Mouse (Mus musculus) embryo, embryonic 10 days (tissue): Measurements from ENCODE around the gene Tpp2.
"Not testable (repeated sequence)": the region's sequence is repeated elsewhere in the genome, so short reads cannot be mapped to it uniquely, and the experiment has no call there.

Experiments used
- DNase-seq: peaks from one replicate; pipeline ENCODE4 v3.0.0-alpha.2; 2015; ENCODE audit warnings: low spot score

The Tpp2 gene

GRCm38 (mm10) chr1:44019934-44020333 lies 86.5 kb downstream of the Tpp2 start, which contains the start of gene Mettl21c:
TSS of gene Mettl21c (minus strand) at chr1:44020034.
- DNase-seq, result no peak

- DNase-seq, result no peak
Observed at GRCm38 (mm10) chr1:44022656-44023055, 89.2 kb downstream of the Tpp2 start.

GRCm38 (mm10) chr1:44027651-44028050 lies 94.2 kb downstream of the Tpp2 start:
- DNase-seq, result no peak

- DNase-seq, result no peak
Observed at GRCm38 (mm10) chr1:44032213-44032612, 98.8 kb downstream of the Tpp2 start.

- DNase-seq, result no peak
Observed at GRCm38 (mm10) chr1:44032948-44033347, 99.5 kb downstream of the Tpp2 start.

DNA sequence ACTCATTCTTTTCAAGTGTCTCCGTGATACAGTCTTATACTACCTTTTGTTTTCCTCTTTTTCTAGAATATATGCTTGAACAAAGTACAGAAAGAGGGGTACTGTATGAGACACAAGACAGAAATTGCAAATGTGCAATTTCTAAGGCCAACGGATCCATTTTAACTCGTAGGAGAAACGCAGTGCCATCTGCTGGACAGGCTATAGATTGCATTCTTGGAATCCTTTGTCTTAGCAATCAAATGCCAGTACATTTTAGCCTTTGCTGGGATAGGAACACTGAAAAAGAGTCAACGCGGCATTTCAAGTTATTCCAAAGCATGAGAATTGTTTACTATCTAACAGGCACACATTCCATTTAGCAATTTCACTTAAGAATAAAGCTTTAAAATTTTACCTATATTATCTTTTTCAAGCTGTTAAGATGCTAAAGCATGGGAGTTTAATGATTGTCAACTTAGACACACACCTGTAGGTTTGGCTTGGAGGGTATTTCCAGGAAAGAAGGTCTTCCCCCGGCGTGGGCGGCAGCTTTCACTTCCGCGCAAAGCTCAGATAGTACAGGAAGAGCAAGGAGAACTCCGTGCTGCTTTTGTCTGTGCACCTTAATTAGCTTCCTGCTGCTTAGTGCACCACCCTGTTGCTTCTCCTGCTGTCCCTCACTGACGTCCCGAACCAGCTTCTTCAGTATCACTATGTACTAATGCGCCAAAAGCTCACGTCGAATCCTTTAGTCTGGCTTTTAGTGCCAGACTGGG lies 108.5 kb downstream of the Tpp2 start:
- DNase-seq, result peak; percentile 87

DNA sequence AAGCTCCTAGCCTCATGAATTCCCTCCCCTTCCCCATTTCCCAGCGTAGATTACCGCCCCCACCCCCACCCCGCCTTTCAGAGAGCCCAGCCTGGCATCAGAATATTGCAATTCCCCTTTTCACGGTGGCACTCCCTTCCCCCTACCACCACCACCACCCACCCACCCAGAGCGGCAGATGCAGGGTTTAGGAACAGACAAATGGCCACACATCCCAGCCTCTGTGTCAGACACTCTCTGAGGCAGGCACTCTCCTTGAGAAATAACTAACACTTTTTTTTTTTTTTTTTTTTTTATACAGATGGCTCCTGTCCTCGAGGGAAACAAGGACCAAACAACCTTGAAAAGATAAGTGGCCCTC lies 109.1 kb downstream of the Tpp2 start:
- no peak for DNase-seq

DNA sequence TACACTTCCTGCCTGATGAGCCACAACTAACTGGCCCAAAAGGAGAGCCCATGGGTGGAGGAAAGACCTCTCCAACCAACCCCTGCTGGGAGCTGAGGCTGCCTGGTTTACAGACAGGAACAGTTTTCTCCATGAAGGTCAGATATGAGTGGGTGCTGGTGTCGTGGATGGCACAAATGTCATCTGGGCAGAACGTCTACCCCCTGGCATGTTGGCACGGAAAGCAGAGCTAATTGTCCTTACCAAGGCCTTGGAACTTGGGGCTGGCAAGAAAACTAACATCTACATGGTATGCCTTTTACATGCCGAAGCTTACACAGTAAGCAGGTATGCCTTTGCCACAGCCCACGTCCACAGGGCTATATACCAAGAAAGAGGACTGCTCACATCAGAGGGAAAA lies 112.2 kb downstream of the Tpp2 start:
- not testable (repeated sequence) for DNase-seq

DNA sequence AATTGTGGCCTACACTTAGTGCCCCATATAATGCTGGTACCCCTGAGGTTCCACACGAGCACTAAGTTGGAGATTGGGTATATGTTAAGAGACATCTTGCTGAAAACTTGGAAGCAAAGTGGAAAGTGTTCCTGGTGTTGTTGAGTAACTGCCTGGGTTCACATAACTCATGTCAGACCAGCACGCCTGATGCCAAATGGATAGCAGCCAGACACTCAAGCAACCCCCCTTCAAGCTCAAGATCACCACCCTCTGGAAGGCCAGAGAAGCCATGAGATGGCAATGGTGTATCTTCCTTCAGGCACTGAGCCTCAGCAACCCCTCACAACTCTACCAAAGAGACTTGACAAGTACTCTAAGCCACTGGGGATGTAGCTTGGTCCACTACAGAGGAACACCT lies 113.1 kb downstream of the Tpp2 start:
- no peak for DNase-seq
